Mouse (Mus musculus): ENCODE measurements at regions not wholly inside any gene's neighbourhood (a gene's known extent, or its start where the extent isn't known, plus 50 kb on each side); places are given as distances from the start of the nearest gene placed in this dataset.

DNA sequence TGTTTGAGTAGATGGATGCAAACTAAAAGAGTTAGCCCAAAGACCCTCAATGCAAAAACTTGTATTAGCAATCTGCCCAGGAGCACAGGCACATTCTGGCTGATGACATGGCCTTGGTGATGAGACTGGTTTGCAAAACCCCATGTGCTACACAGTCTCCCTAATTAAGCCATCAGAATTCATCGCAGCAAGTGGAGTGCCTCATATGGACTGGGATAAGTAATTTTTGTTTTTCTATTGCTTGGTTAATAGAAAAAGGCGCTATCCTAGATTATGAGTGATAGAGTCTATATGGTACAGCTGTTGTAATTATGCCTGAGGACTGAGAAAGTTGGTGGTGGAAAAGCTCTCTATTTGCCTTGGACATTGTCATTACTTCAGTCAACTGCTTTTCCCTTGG lies 155.2 kb upstream of the Robo1 start:
- Histone ChIP-seq H3K4me2 (ENCODE audit: low read length) (no peak overlapping the region), H3K4me3 (replicated peaks; ENCODE audit: low read depth, low read length) (no peak overlapping the region), H3K27ac (no peak overlapping the region), H3K9me3 (replicated peaks; ENCODE audit: low read length) (no peaks in the 10 kb centered on the region), H3K36me3 (ENCODE audit: insufficient read depth, low read length) (no peaks in the 10 kb centered on the region), H3K27me3 (ENCODE audit: insufficient read depth, low read length) (no peaks in the 10 kb centered on the region), H3K4me1 (replicated peaks; ENCODE audit: insufficient read depth, low read length) (no peaks in the 10 kb centered on the region), H3K9ac (ENCODE audit: low read depth, low read length) (no peak overlapping the region)
- WGBS = 96% methylated on average over 2 of the region's 2 CpGs
- TF ChIP-seq CTCF (IDR thresholded peaks at IDR 0.05; ENCODE audit: low read depth) = no peak
- DNase-seq (ENCODE audit: low spot score) (no peak), ATAC-seq (replicated peaks; ENCODE audit: low FRiP score, low read depth) (no peak)

DNA sequence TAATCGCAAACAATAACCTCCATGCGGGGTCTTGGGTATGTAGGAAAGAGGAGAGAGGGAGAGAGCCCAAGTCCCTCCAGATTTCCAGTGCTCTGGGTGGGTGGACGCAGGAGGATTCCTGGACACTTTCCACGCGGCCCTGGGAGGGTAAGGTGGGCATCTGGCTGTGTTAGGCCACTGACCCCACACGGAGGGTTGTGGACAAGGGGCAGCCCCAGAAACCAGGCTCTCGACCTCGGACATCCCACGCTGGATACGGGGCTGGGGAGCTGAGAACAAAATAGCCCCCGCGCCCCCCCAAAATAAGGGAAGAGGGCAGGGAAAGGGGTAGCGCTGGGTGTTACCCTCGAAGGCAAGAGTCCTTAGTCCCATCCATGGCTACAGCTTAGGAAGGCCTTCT lies 150.2 kb upstream of the Robo1 start:
- Histone ChIP-seq H3K9me3 (replicated peaks; ENCODE audit: low read length) (no peaks in the 10 kb centered on the region), H3K4me3 (replicated peaks; ENCODE audit: low read depth, low read length) (no peak overlapping the region), H3K4me2 (ENCODE audit: low read length) (no peak overlapping the region), H3K27me3 (ENCODE audit: insufficient read depth, low read length) (no peaks in the 10 kb centered on the region), H3K27ac (no peak overlapping the region), H3K36me3 (ENCODE audit: insufficient read depth, low read length) (no peaks in the 10 kb centered on the region), H3K4me1 (replicated peaks; ENCODE audit: insufficient read depth, low read length) (no peaks in the 10 kb centered on the region), H3K9ac (ENCODE audit: low read depth, low read length) (no peak overlapping the region)
- TF ChIP-seq CTCF (IDR thresholded peaks at IDR 0.05; ENCODE audit: low read depth) = no peak
- no peak for DNase-seq (ENCODE audit: low spot score)
- 90% methylated on average over 14 of the region's 14 CpGs for WGBS
- 0 out of 2 replicates have a peak, but pooled peaks have one; percentile 21 for ATAC-seq (replicated peaks; ENCODE audit: low FRiP score, low read depth)

DNA sequence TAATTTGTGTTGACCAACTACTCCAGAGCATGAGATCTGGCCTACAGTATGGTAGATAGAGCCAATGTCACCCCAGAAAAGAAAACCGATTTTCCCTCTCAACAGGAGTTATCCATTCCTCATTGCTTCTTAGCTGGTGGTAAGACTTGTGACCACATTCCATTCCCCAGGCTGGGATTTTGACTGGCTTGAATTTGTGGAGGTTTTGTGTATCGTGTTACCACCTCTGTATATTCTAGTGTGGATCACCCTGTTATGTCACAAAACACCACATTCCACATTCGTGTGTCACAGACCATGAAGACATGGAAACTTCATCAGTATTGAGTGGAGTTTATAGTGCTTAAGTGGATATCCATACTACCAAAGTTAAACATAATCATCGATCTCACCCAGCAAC lies 148.7 kb upstream of the Robo1 start:
- ATAC-seq (replicated peaks; ENCODE audit: low FRiP score, low read depth) (no peak), DNase-seq (ENCODE audit: low spot score) (no peak)
- Histone ChIP-seq H3K36me3 (ENCODE audit: insufficient read depth, low read length) (no peaks in the 10 kb centered on the region), H3K9ac (ENCODE audit: low read depth, low read length) (no peak overlapping the region), H3K9me3 (replicated peaks; ENCODE audit: low read length) (no peaks in the 10 kb centered on the region), H3K4me3 (replicated peaks; ENCODE audit: low read depth, low read length) (no peak overlapping the region), H3K27ac (no peak overlapping the region), H3K4me2 (ENCODE audit: low read length) (no peak overlapping the region), H3K27me3 (ENCODE audit: insufficient read depth, low read length) (no peaks in the 10 kb centered on the region), H3K4me1 (replicated peaks; ENCODE audit: insufficient read depth, low read length) (no peaks in the 10 kb centered on the region)
- TF ChIP-seq CTCF (IDR thresholded peaks at IDR 0.05; ENCODE audit: low read depth) = no peak
- WGBS = 73% methylated on average over 4 of the region's 4 CpGs

DNA sequence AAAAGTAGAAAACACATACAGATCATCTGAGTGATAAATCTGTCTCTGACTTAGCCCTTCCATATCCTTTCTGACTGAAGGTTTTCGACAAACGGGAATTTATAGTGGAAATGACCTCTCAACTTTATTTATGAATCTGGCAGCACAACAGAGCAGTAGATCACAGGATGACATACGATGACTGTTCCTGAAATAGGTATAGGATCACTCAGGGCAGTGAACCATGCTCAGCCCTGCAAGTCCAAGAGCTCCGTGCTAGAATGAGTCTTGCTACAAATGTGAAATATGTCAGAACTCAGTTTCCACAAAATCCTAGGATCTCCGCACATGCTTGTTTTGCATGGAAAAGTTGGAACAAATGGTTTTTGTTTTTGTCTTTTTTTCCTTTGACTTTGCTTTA lies 132.4 kb upstream of the Robo1 start:
- H3K27me3 ChIP-seq (ENCODE audit: insufficient read depth, low read length) = no peaks in the 10 kb centered on the region
- no peak overlapping the region for H3K27ac ChIP-seq
- DNase-seq (ENCODE audit: low spot score) (peak; percentile 4), ATAC-seq (replicated peaks; ENCODE audit: low FRiP score, low read depth) (no peak)
- WGBS = 24% methylated on average over 5 of the region's 5 CpGs
- no peak for TF ChIP-seq CTCF (IDR thresholded peaks at IDR 0.05; ENCODE audit: low read depth)
- H3K9me3 ChIP-seq (replicated peaks; ENCODE audit: low read length) = no peaks in the 10 kb centered on the region
- no peak overlapping the region for H3K4me2 ChIP-seq (ENCODE audit: low read length)
- no peaks in the 10 kb centered on the region for H3K36me3 ChIP-seq (ENCODE audit: insufficient read depth, low read length)
- no peaks in the 10 kb centered on the region for H3K4me1 ChIP-seq (replicated peaks; ENCODE audit: insufficient read depth, low read length)
- H3K9ac ChIP-seq (ENCODE audit: low read depth, low read length) = no peak overlapping the region
- H3K4me3 ChIP-seq (replicated peaks; ENCODE audit: low read depth, low read length) = no peak overlapping the region

DNA sequence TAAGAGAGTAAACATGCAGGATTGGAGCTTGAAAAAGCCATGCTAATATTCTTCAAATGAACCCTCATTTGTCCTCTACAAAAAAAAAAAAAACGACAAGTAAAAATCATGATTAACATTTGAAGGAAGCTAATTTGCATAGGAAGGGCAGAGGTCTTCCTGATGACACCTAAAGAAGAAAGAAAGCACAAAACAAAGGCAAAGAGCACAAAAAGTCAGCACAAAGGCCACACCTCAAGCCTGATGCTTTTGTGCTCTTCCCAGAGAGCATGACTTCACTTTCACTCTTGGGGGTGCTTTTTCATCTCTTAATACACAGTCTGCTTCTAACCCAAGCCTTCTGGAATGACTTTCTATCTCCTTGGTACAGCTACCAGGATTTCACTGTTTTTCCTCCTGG lies 113.8 kb upstream of the Robo1 start:
- no peak for TF ChIP-seq CTCF (IDR thresholded peaks at IDR 0.05; ENCODE audit: low read depth)
- H3K27me3 ChIP-seq (ENCODE audit: insufficient read depth, low read length) = no peaks in the 10 kb centered on the region
- no peaks in the 10 kb centered on the region for H3K9me3 ChIP-seq (replicated peaks; ENCODE audit: low read length)
- no peaks in the 10 kb centered on the region for H3K36me3 ChIP-seq (ENCODE audit: insufficient read depth, low read length)
- H3K4me2 ChIP-seq (ENCODE audit: low read length) = no peak overlapping the region
- ATAC-seq (replicated peaks; ENCODE audit: low FRiP score, low read depth) = no peak
- no peak overlapping the region for H3K9ac ChIP-seq (ENCODE audit: low read depth, low read length)
- 3% methylated on average over 1 of the region's 1 CpGs for whole genome bisulfite sequencing
- H3K4me3 ChIP-seq (replicated peaks; ENCODE audit: low read depth, low read length) = no peak overlapping the region
- DNase-seq (ENCODE audit: low spot score) = no peak
- H3K4me1 ChIP-seq (replicated peaks; ENCODE audit: insufficient read depth, low read length) = no peaks in the 10 kb centered on the region
- no peak overlapping the region for H3K27ac ChIP-seq

DNA sequence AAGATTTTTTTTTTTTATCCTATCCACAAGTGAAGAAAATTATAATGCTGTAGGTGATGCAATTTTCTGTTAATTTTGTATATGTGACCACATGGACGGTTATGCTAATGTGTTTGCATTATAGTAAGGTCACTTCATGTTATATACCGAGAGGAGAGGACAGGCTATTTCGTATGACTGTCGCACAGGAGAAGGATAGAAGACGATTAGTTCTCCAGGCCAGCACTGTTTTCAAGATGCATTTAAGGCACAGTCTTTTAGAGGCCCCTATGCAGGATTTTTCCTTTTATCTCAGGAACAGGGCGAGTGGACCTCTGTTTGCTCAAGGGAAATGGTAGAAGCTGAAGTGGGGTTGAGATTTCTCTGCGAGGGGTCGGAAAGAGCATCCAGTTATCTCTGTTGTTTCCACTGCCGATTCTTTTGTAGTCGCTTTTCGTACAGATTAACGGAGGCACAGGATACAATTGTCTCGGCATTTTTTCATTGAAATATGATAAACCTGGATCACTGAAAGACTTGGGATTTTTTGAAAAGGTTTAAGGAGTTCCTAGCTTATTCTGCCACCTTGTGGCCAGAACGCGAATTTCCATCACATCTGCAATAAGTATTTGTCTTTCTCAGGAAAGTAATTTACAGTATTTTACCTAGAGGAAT lies 92.6 kb upstream of the Robo1 start:
- Histone ChIP-seq H3K9me3 (replicated peaks; ENCODE audit: low read length) (no peaks in the 10 kb centered on the region), H3K4me3 (replicated peaks; ENCODE audit: low read depth, low read length) (no peak overlapping the region), H3K27ac (no peak overlapping the region)

DNA sequence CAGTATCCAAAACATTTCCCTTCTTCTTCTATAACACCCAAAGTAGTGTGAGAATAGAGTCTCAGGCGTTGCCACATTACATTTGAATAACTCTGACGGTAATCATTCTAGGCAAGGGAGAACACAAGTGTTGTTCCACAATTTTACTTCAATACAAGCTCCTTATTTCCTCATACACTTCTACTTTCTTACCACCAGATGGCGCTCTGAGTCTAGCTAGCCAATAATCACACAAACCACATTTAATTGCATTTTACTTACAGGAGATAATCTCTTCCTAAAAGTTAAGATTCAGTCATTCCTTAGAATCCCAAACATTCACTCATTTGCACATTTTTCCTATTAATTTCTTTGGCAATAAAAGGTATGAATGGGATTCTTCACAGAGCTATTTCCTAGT lies 90.1 kb upstream of the Robo1 start:
- Histone ChIP-seq H3K9me3 (replicated peaks; ENCODE audit: low read length) (no peaks in the 10 kb centered on the region), H3K27me3 (ENCODE audit: insufficient read depth, low read length) (no peaks in the 10 kb centered on the region), H3K36me3 (ENCODE audit: insufficient read depth, low read length) (no peaks in the 10 kb centered on the region), H3K9ac (ENCODE audit: low read depth, low read length) (no peak overlapping the region), H3K27ac (no peak overlapping the region), H3K4me3 (replicated peaks; ENCODE audit: low read depth, low read length) (no peak overlapping the region), H3K4me1 (replicated peaks; ENCODE audit: insufficient read depth, low read length) (no peaks in the 10 kb centered on the region), H3K4me2 (ENCODE audit: low read length) (no peak overlapping the region)
- ATAC-seq (replicated peaks; ENCODE audit: low FRiP score, low read depth) (no peak), DNase-seq (ENCODE audit: low spot score) (peak; percentile 85)
- TF ChIP-seq CTCF (IDR thresholded peaks at IDR 0.05; ENCODE audit: low read depth) = peak; percentile 94
- 4% methylated on average over 3 of the region's 3 CpGs for WGBS

More for the DNA sequence above, 92.6 kb upstream of the Robo1 start:
- H3K9ac ChIP-seq (ENCODE audit: low read depth, low read length) = no peak overlapping the region
- H3K36me3 ChIP-seq (ENCODE audit: insufficient read depth, low read length) = no peaks in the 10 kb centered on the region
- ATAC-seq (replicated peaks; ENCODE audit: low FRiP score, low read depth) (no peak), DNase-seq (ENCODE audit: low spot score) (peak; percentile 81)
- no peaks in the 10 kb centered on the region for H3K27me3 ChIP-seq (ENCODE audit: insufficient read depth, low read length)
- WGBS = 39% methylated on average over 15 of the region's 15 CpGs
- peak; percentile 81 for TF ChIP-seq CTCF (IDR thresholded peaks at IDR 0.05; ENCODE audit: low read depth)
- peak overlapping the region; percentile 35 for H3K4me2 ChIP-seq (ENCODE audit: low read length)
- H3K4me1 ChIP-seq (replicated peaks; ENCODE audit: insufficient read depth, low read length) = no peaks in the 10 kb centered on the region
